Mouse (Mus musculus): ENCODE measurements around the gene Prkag2.

The Prkag2 gene

GRCm38 (mm10) chr5:25046762-25047161 is 53.7 kb downstream of the Prkag2 start:
- DNase-seq (ENCODE audit: low read depth) = no peak

- no peak for DNase-seq (ENCODE audit: low read depth)
Observed at GRCm38 (mm10) chr5:25044007-25044406, 56.4 kb downstream of the Prkag2 start.

GRCm38 (mm10) chr5:25041947-25042346 is 58.5 kb downstream of the Prkag2 start:
- no peak for DNase-seq (ENCODE audit: low read depth)

GRCm38 (mm10) chr5:25041307-25041706 is 59.1 kb downstream of the Prkag2 start:
- DNase-seq (ENCODE audit: low read depth) = no peak

- DNase-seq (ENCODE audit: low read depth) = no peak
Observed at GRCm38 (mm10) chr5:25040903-25041302, 59.5 kb downstream of the Prkag2 start.

- DNase-seq (ENCODE audit: low read depth) = no peak
Observed at GRCm38 (mm10) chr5:25038827-25039226, 61.6 kb downstream of the Prkag2 start.

GRCm38 (mm10) chr5:25035391-25035790 is 65.1 kb downstream of the Prkag2 start:
- DNase-seq (ENCODE audit: low read depth) = no peak

- no peak for DNase-seq (ENCODE audit: low read depth)
Observed at GRCm38 (mm10) chr5:25031456-25031856, 69.0 kb downstream of the Prkag2 start.

GRCm38 (mm10) chr5:25031037-25031436 is 69.4 kb downstream of the Prkag2 start:
- DNase-seq (ENCODE audit: low read depth) = no peak

GRCm38 (mm10) chr5:25030276-25030681 is 70.2 kb downstream of the Prkag2 start:
- no peak for DNase-seq (ENCODE audit: low read depth)

- no peak for DNase-seq (ENCODE audit: low read depth)
Observed at GRCm38 (mm10) chr5:25027673-25028072, 72.8 kb downstream of the Prkag2 start.

- no peak for DNase-seq (ENCODE audit: low read depth)
Observed at GRCm38 (mm10) chr5:25025309-25026019, 75.0 kb downstream of the Prkag2 start.

- DNase-seq (ENCODE audit: low read depth) = no peak
Observed at GRCm38 (mm10) chr5:25022904-25023303, 77.5 kb downstream of the Prkag2 start.

GRCm38 (mm10) chr5:25019221-25019620 is 81.2 kb downstream of the Prkag2 start:
- no peak for DNase-seq (ENCODE audit: low read depth)

GRCm38 (mm10) chr5:25012134-25012533 is 88.3 kb downstream of the Prkag2 start:
- DNase-seq (ENCODE audit: low read depth) = no peak

- peak; percentile 68 for DNase-seq (ENCODE audit: low read depth)
Observed at GRCm38 (mm10) chr5:25011019-25011485, 89.4 kb downstream of the Prkag2 start.

GRCm38 (mm10) chr5:25010438-25010892 is 90.0 kb downstream of the Prkag2 start:
- DNase-seq (ENCODE audit: low read depth) = peak; percentile 63

- no peak for DNase-seq (ENCODE audit: low read depth)
Observed at GRCm38 (mm10) chr5:25009770-25010169, 90.7 kb downstream of the Prkag2 start.

- no peak for DNase-seq (ENCODE audit: low read depth)
Observed at GRCm38 (mm10) chr5:25008966-25009365, 91.5 kb downstream of the Prkag2 start.

- DNase-seq (ENCODE audit: low read depth) = no peak
Observed at GRCm38 (mm10) chr5:25006848-25007247, 93.6 kb downstream of the Prkag2 start.

GRCm38 (mm10) chr5:25005532-25006129 is 94.8 kb downstream of the Prkag2 start:
- DNase-seq (ENCODE audit: low read depth) = no peak

GRCm38 (mm10) chr5:25001391-25001794 is 99.0 kb downstream of the Prkag2 start:
- DNase-seq (ENCODE audit: low read depth) = no peak

- DNase-seq (ENCODE audit: low read depth) = no peak
Observed at GRCm38 (mm10) chr5:24999351-24999750, 101.1 kb downstream of the Prkag2 start.

Data from c-Kit-positive CD71-positive TER-119-negative erythroid progenitor cells, embryonic 14.5 days (primary cell).